Mouse (Mus musculus) forebrain, embryonic 11.5 days (tissue): Measurements from ENCODE around the gene Pgm2. TPM values are rescaled to one million over a fixed set of nuclear protein-coding genes. Genes with fewer than 3 reads are reported as not detected.

Experiments used
- ATAC-seq: fragments of 200-750 bp; cut with Nextera tagmentation; replicated peaks from 2 replicates; pipeline ENCODE4 v1.8.0; 2017; ENCODE audit warnings: moderate TSS enrichment; ENCODE audit not compliant: low FRiP score
- DNase-seq: peaks from one replicate; pipeline ENCODE4 v3.0.0-alpha.2; 2017; ENCODE audit warnings: low spot score
- H3K27ac ChIP-seq: fragments of 300-500 bp; sonication (generic); 2 replicates; pipeline ENCODE4 v1.5.1; 2014; ENCODE audit warnings: low read depth, low read length
- H3K27me3 ChIP-seq: fragments of 300-500 bp; sonication (generic); 2 replicates; pipeline ENCODE4 v1.6.1; 2014; ENCODE audit warnings: mild to moderate bottlenecking, low read length, mixed read lengths; ENCODE audit not compliant: control insufficient read depth, insufficient read depth
- H3K36me3 ChIP-seq: fragments of 300-500 bp; sonication (generic); 2 replicates; pipeline ENCODE4 v1.6.1; 2014; ENCODE audit warnings: mild to moderate bottlenecking, low read length, moderate library complexity, mixed read lengths; ENCODE audit not compliant: control insufficient read depth, insufficient read depth
- H3K4me1 ChIP-seq: fragments of 300-500 bp; sonication (generic); replicated peaks from 2 replicates; pipeline ENCODE4 v1.6.1; 2014; ENCODE audit warnings: low read length, mixed read lengths; ENCODE audit not compliant: control insufficient read depth, insufficient read depth
- H3K4me2 ChIP-seq: fragments of 300-500 bp; sonication (generic); 2 replicates; pipeline ENCODE4 v1.6.1; 2014; ENCODE audit warnings: low read depth, mild to moderate bottlenecking, low read length, moderate library complexity, mixed read lengths; ENCODE audit not compliant: severe bottlenecking
- H3K4me3 ChIP-seq: fragments of 300-500 bp; sonication (generic); 2 replicates; pipeline ENCODE4 v1.5.1; 2014; ENCODE audit warnings: low read depth, low read length
- H3K9ac ChIP-seq: fragments of 300-500 bp; sonication (generic); 2 replicates; pipeline ENCODE4 v1.6.1; 2014; ENCODE audit warnings: low read length
- H3K9me3 ChIP-seq: fragments of 300-500 bp; sonication (generic); 2 replicates; pipeline ENCODE4 v1.6.1; 2016; ENCODE audit warnings: low read length, mixed read lengths; ENCODE audit not compliant: control insufficient read depth
- WGBS: fragments of 180-500 bp; shearing (Covaris S2); extraction: QIAGEN DNeasy Blood & Tissue Kit; methylation state at CpG from one replicate; pipeline ENCODE4 v1.1.7; 2014; 5-methylcytosine and 5-hydroxymethylcytosine counted together
- polyA plus RNA-seq: library from polyadenylated mRNA; unstranded; fragments of >200 nt; fragmentation: Nextera tagmentation; extraction: Ambion mirVana; gene quantifications from 2 replicates; pipeline ENCODE4 v1.2.1, GENCODE M21; 2014

Gene Pgm2
- polyA plus RNA-seq, 1 experiment from 2014 or later: 29.7 TPM

- no peak for DNase-seq
- 93% methylated on average over 11 of the region's 11 CpGs for WGBS
- ATAC-seq: no peak
- H3K4me1 ChIP-seq: no peaks in the 10 kb centered on the region
- no peaks in the 10 kb centered on the region; the same call in 1 of the 2 replicates for H3K36me3 ChIP-seq
- H3K9me3 ChIP-seq: no peaks in the 10 kb centered on the region
- H3K4me2 ChIP-seq: no peak overlapping the region
- no peak overlapping the region for H3K4me3 ChIP-seq
- no peak overlapping the region for H3K27ac ChIP-seq
- no peaks in the 10 kb centered on the region for H3K27me3 ChIP-seq
- no peak overlapping the region for H3K9ac ChIP-seq
These were observed 15.0 kb downstream of the Pgm2 start for GRCm38 (mm10) chr5:64107596-64108289.

GRCm38 (mm10) chr5:64109217-64109616 is 16.5 kb downstream of the Pgm2 start:
- DNase-seq: no peak
- H3K9ac ChIP-seq: no peak overlapping the region

GRCm38 (mm10) chr5:64112360-64112759 is 19.6 kb downstream of the Pgm2 start:
- peaks cover 8% of the 10 kb centered on the region; the same call in 1 of the 2 replicates for H3K36me3 ChIP-seq

More at GRCm38 (mm10) chr5:64109217-64109616, 16.5 kb downstream of the Pgm2 start:
- Histone ChIP-seq H3K4me2 (no peak overlapping the region), H3K36me3 (peaks cover 4% of the 10 kb centered on the region; the same call in 1 of the 2 replicates), H3K4me3 (no peak overlapping the region), H3K27ac (no peak overlapping the region), H3K4me1 (no peaks in the 10 kb centered on the region), H3K9me3 (no peaks in the 10 kb centered on the region), H3K27me3 (no peaks in the 10 kb centered on the region)
- WGBS: 64% methylated on average over 3 of the region's 3 CpGs
- ATAC-seq: 0 out of 2 replicates have a peak, but pooled peaks have one; percentile 33

GRCm38 (mm10) chr5:64114210-64114609 is 21.5 kb downstream of the Pgm2 start:
- H3K27ac ChIP-seq: no peak overlapping the region
- no peak overlapping the region for H3K9ac ChIP-seq
- peaks cover 7% of the 10 kb centered on the region; the same call in 1 of the 2 replicates for H3K9me3 ChIP-seq
- ATAC-seq (no peak), DNase-seq (no peak)
- H3K4me1 ChIP-seq: no peaks in the 10 kb centered on the region
- WGBS: 95% methylated on average over 6 of the region's 6 CpGs
- no peak overlapping the region for H3K4me2 ChIP-seq
- H3K36me3 ChIP-seq: peaks cover 8% of the 10 kb centered on the region; the same call in 1 of the 2 replicates
- H3K27me3 ChIP-seq: no peaks in the 10 kb centered on the region
- no peak overlapping the region for H3K4me3 ChIP-seq

More at GRCm38 (mm10) chr5:64112360-64112759, 19.6 kb downstream of the Pgm2 start:
- H3K27ac ChIP-seq: no peak overlapping the region
- ATAC-seq (no peak), DNase-seq (no peak)
- peaks cover 7% of the 10 kb centered on the region; the same call in 1 of the 2 replicates for H3K9me3 ChIP-seq
- no peak overlapping the region for H3K4me2 ChIP-seq
- no peak overlapping the region for H3K4me3 ChIP-seq
- 85% methylated on average over 3 of the region's 3 CpGs for WGBS
- H3K27me3 ChIP-seq: no peaks in the 10 kb centered on the region
- no peaks in the 10 kb centered on the region for H3K4me1 ChIP-seq
- H3K9ac ChIP-seq: no peak overlapping the region

- ATAC-seq (no peak), DNase-seq (no peak)
- Histone ChIP-seq H3K4me2 (no peak overlapping the region), H3K27me3 (no peaks in the 10 kb centered on the region), H3K9ac (no peak overlapping the region), H3K36me3 (peaks cover 8% of the 10 kb centered on the region; the same call in 1 of the 2 replicates), H3K9me3 (peaks cover 7% of the 10 kb centered on the region; the same call in 1 of the 2 replicates), H3K4me1 (no peaks in the 10 kb centered on the region), H3K4me3 (no peak overlapping the region), H3K27ac (no peak overlapping the region)
- WGBS: 31% methylated on average over 1 of the region's 1 CpGs
These were observed 24.4 kb downstream of the Pgm2 start for GRCm38 (mm10) chr5:64117191-64117590.

- no peaks in the 10 kb centered on the region for H3K4me1 ChIP-seq
- H3K4me3 ChIP-seq: no peak overlapping the region
- ATAC-seq (no peak), DNase-seq (no peak)
- H3K4me2 ChIP-seq: no peak overlapping the region
- H3K9ac ChIP-seq: no peak overlapping the region
- H3K27ac ChIP-seq: no peak overlapping the region
- WGBS: 69% methylated on average over 5 of the region's 5 CpGs
- no peaks in the 10 kb centered on the region for H3K27me3 ChIP-seq
- H3K9me3 ChIP-seq: no peaks in the 10 kb centered on the region
- no peaks in the 10 kb centered on the region for H3K36me3 ChIP-seq
These were observed 33.0 kb downstream of the Pgm2 start for GRCm38 (mm10) chr5:64125783-64126182.

- DNase-seq (no peak), ATAC-seq (no peak)
- Histone ChIP-seq H3K27ac (no peak overlapping the region), H3K9me3 (no peaks in the 10 kb centered on the region), H3K4me1 (no peaks in the 10 kb centered on the region), H3K36me3 (no peaks in the 10 kb centered on the region), H3K9ac (no peak overlapping the region), H3K4me2 (no peak overlapping the region), H3K4me3 (no peak overlapping the region), H3K27me3 (no peaks in the 10 kb centered on the region)
- 66% methylated on average over 5 of the region's 5 CpGs for WGBS
These were observed 38.8 kb downstream of the Pgm2 start for GRCm38 (mm10) chr5:64131550-64131949.

GRCm38 (mm10) chr5:64133901-64134300 is 41.2 kb downstream of the Pgm2 start:
- H3K4me1 ChIP-seq: no peaks in the 10 kb centered on the region
- ATAC-seq (no peak), DNase-seq (no peak)
- H3K36me3 ChIP-seq: no peaks in the 10 kb centered on the region
- H3K27me3 ChIP-seq: no peaks in the 10 kb centered on the region
- H3K9me3 ChIP-seq: no peaks in the 10 kb centered on the region
- no peak overlapping the region for H3K27ac ChIP-seq
- H3K4me3 ChIP-seq: no peak overlapping the region
- H3K4me2 ChIP-seq: no peak overlapping the region
- WGBS: 91% methylated on average over 4 of the region's 4 CpGs
- no peak overlapping the region for H3K9ac ChIP-seq

GRCm38 (mm10) chr5:64136325-64136724 is 43.6 kb downstream of the Pgm2 start:
- H3K4me2 ChIP-seq: no peak overlapping the region
- 81% methylated on average over 5 of the region's 5 CpGs for WGBS
- H3K9ac ChIP-seq: no peak overlapping the region
- H3K9me3 ChIP-seq: no peaks in the 10 kb centered on the region
- no peaks in the 10 kb centered on the region for H3K27me3 ChIP-seq
- no peak for DNase-seq
- ATAC-seq: no peak
- no peaks in the 10 kb centered on the region for H3K36me3 ChIP-seq
- no peak overlapping the region for H3K4me3 ChIP-seq
- no peak overlapping the region for H3K27ac ChIP-seq
- no peaks in the 10 kb centered on the region for H3K4me1 ChIP-seq
